Mouse (Mus musculus) testis, adult 2 months (tissue): ENCODE data around the gene Prpf31. TPM values are rescaled to one million over a fixed set of nuclear protein-coding genes. Genes with fewer than 3 reads are reported as not detected.

Experiments
- H3K27ac ChIP-seq: fragments of 200-500 bp; 2 replicates; pipeline ENCODE4 v1.5.1; 2012; ENCODE audit warnings: low read depth, low read length; ENCODE audit not compliant: control insufficient read depth, insufficient read depth
- H3K27me3 ChIP-seq: fragments of 200-500 bp; 2 replicates; pipeline ENCODE4 v1.6.1; 2012; ENCODE audit warnings: mild to moderate bottlenecking, low read length, moderate library complexity; ENCODE audit not compliant: control insufficient read depth, insufficient read depth
- H3K36me3 ChIP-seq: fragments of 200-500 bp; 2 replicates; pipeline ENCODE4 v1.6.1; 2012; ENCODE audit warnings: mild to moderate bottlenecking, low read length; ENCODE audit not compliant: control insufficient read depth, insufficient read depth
- H3K4me1 ChIP-seq: fragments of 200-500 bp; 2 replicates; pipeline ENCODE4 v1.6.1; 2012; ENCODE audit warnings: low read length; ENCODE audit not compliant: control insufficient read depth, insufficient read depth
- H3K4me3 ChIP-seq: fragments of 200-500 bp; 2 replicates; pipeline ENCODE4 v1.5.1; 2012; ENCODE audit warnings: low read depth, mild to moderate bottlenecking, low read length, moderate library complexity, mixed read lengths; ENCODE audit not compliant: control insufficient read depth
- CTCF ChIP-seq: fragments of 200-500 bp; IDR thresholded peaks from 2 replicates; pipeline ENCODE4 v1.5.1; 2012; ENCODE audit warnings: low read depth, mild to moderate bottlenecking, inconsistent platforms, low read length, moderate library complexity; ENCODE audit not compliant: control insufficient read depth, insufficient read depth, insufficient replicate concordance
- POLR2A ChIP-seq: fragments of 200-500 bp; IDR thresholded peaks from 2 replicates; pipeline ENCODE4 v1.6.1; 2012; ENCODE audit warnings: low read depth, mild to moderate bottlenecking, inconsistent platforms, low read length, moderate library complexity; ENCODE audit not compliant: control insufficient read depth
- polyA plus RNA-seq: library from polyadenylated mRNA; depleted of rRNA; stranded (reverse); fragments of >200 nt; gene quantifications from 2 replicates; pipeline ENCODE4 v1.2.3, GENCODE M21; 2012; rRNA removed

Gene Prpf31
- polyA plus RNA-seq, 1 experiment = 26.4 TPM

- Histone ChIP-seq H3K36me3 (no peaks in the 10 kb centered on the region), H3K27me3 (no peaks in the 10 kb centered on the region), H3K4me1 (peaks cover 21% of the 10 kb centered on the region), H3K27ac (no peak overlapping the region), H3K4me3 (peak overlapping the region; percentile 87)
- TF ChIP-seq CTCF = no peak
- no peak for TF ChIP-seq POLR2A
Measured at GRCm38 (mm10) chr7:3691919-3692318, 62.1 kb downstream of the Prpf31 start.

Other genes starting within 250 kb of the Prpf31 start
- 10.9 and 13.1 TPM in 2 replicates for gene Cacng8, start 239.3 kb upstream of the Prpf31 start, polyA plus RNA-seq
- 0.05 and 0.11 TPM in 2 replicates for gene Cacng6, start 205.8 kb upstream of the Prpf31 start, polyA plus RNA-seq
- 0.84 and 1.3 TPM in 2 replicates for gene Tarm1, start 127.4 kb upstream of the Prpf31 start, polyA plus RNA-seq
- gene Oscar, start 13.8 kb upstream of the Prpf31 start, polyA plus RNA-seq = 1.9 and 3.2 TPM in 2 replicates
- 99.6 and 122 TPM in 2 replicates for gene Ndufa3, start 12.6 kb upstream of the Prpf31 start, polyA plus RNA-seq
- gene Tfpt, start 56 bp upstream of the Prpf31 start, polyA plus RNA-seq = 17.2 and 18.1 TPM in 2 replicates
- gene Cnot3, start 15.3 kb downstream of the Prpf31 start, polyA plus RNA-seq = 26.3 and 27.1 TPM in 2 replicates
- gene Leng1, start 35.9 kb downstream of the Prpf31 start, polyA plus RNA-seq = 5.2 and 5.7 TPM in 2 replicates
- 2.9 and 5.1 TPM in 2 replicates for gene Tmc4, start 47.6 kb downstream of the Prpf31 start, polyA plus RNA-seq
- 14.0 and 14.6 TPM in 2 replicates for gene Tsen34, start 62.9 kb downstream of the Prpf31 start, polyA plus RNA-seq
- 12.5 and 14.9 TPM in 2 replicates for gene Mboat7, start 63.5 kb downstream of the Prpf31 start, polyA plus RNA-seq
- 408 and 458 TPM in 2 replicates for gene Rps9, start 74.0 kb downstream of the Prpf31 start, polyA plus RNA-seq
- 0.51 and 0.79 TPM in 2 replicates for gene Pirb, start 90.4 kb downstream of the Prpf31 start, polyA plus RNA-seq
- not detected in 2 replicates for gene Gm15448, start 195.7 kb downstream of the Prpf31 start, polyA plus RNA-seq
- 0.09 and 0.12 TPM in 2 replicates for gene Pira2, start 215.1 kb downstream of the Prpf31 start, polyA plus RNA-seq